8 mouse cellular contexts compared by ENCODE assay signal in the genomic region with DNA sequence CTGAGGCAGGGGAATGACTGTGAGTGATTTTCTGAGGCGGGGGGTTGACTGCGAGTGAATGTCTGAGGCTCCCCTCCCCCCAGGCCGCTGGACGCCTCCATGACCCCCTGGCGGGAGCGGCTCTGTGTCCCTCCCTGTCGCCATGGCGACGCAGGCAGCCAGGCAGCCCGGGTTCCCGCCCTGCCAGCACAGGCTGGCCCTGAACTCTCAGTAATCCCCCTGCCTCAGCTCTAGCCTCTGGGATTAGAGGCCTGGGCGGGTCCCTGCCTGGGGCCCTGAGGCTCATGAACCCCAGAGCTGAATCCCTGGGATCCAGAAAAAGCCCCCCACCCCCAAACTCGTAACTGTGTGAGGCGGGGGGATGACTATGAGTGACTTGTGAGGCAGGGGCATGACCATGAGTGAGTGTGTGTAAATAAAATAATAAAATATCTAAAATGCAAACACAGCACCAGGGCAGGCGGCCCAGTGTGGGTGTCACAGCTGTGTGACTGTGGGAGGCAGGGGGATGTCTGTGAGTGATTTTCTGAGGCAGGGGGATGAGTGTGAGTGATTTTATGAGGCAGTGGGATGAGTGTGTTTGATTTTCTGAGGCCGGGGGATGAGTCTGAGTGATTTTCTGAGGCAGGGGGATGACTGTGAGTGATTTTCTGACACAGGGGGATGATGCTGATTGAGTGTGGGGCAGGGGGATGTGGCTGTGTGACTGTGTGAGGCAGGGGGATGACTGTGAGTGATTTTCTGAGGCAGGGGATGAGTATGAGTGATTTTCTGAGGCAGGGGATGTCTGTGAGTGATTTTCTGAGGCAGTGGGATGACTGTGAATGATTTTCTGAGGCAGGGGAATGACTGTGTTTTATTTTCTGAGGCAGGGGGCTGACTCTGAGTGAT. TPM values are rescaled to one million over a fixed set of nuclear protein-coding genes. Genes with fewer than 3 reads are reported as not detected.
DNase-seq lines count a peak whose midpoint lies in the region; ATAC-seq and TF ChIP-seq lines count a peak whose summit lies in the region.
"Not testable (repeated sequence)": the region's sequence is repeated elsewhere in the genome, so short reads cannot be mapped to it uniquely, and the experiment has no call there.

No protein-coding gene starts in this region.

- H3K36me3 ChIP-seq in hindbrain, embryonic 14.5 days (replicated peaks; ENCODE audit: control insufficient read depth, insufficient read depth); limb, embryonic 14.5 days (ENCODE audit: control insufficient read depth, insufficient read depth, low read length): not testable (repeated sequence)

- H3K27ac ChIP-seq in hindbrain, embryonic 14.5 days; limb, embryonic 14.5 days (replicated peaks; ENCODE audit: low read depth, low read length): not testable (repeated sequence)

- H3K27me3 ChIP-seq in Patski; hindbrain, embryonic 14.5 days (ENCODE audit: control insufficient read depth, insufficient read depth, low read length); limb, embryonic 14.5 days (ENCODE audit: control insufficient read depth, insufficient read depth, low read length): not testable (repeated sequence)

- not testable (repeated sequence) for TF ChIP-seq CTCF in Patski (IDR thresholded peaks at IDR 0.05)

- POLR2A ChIA-PET in Patski (lab: Charles Lee), result not testable (repeated sequence)

- CTCF ChIA-PET in Patski (lab: Charles Lee), result not testable (repeated sequence)

- peaks cover 21% of the 10 kb centered on the region for H3K9me3 ChIP-seq in hindbrain, embryonic 14.5 days (ENCODE audit: control insufficient read depth, low read length)
- H3K9me3 ChIP-seq in limb, embryonic 14.5 days (ENCODE audit: control insufficient read depth, low read length), result peaks cover 20% of the 10 kb centered on the region

- not testable (repeated sequence) for H3K4me2 ChIP-seq in hindbrain, embryonic 14.5 days (replicated peaks); limb, embryonic 14.5 days (replicated peaks; ENCODE audit: low read depth, low read length, severe bottlenecking)

- not testable (repeated sequence) for H3K4me3 ChIP-seq in hindbrain, embryonic 14.5 days (replicated peaks; ENCODE audit: low read length); limb, embryonic 14.5 days (replicated peaks; ENCODE audit: low read length)

- DNase-seq in Patski (ENCODE audit: low read depth, low spot score), result not testable (repeated sequence)
- DNase-seq in hindbrain, embryonic 14.5 days (ENCODE audit: low spot score), result peak; percentile 58
- peak; percentile 66 for DNase-seq in limb, embryonic 14.5 days (ENCODE audit: low spot score)
- peak; percentile 87 for DNase-seq in mesoderm, embryonic 11.5 days (ENCODE audit: low read depth, low spot score)
- peak; percentile 73 for DNase-seq in retina, postnatal 7 days (ENCODE audit: low read depth, low spot score)
- DNase-seq in urinary bladder, postnatal 14 days (ENCODE audit: low spot score), result peak; percentile 41

- not testable (repeated sequence) for H3K4me1 ChIP-seq in hindbrain, embryonic 14.5 days (replicated peaks; ENCODE audit: control insufficient read depth, insufficient read depth, low read length); limb, embryonic 14.5 days (ENCODE audit: control insufficient read depth, insufficient read depth, low read length)

- ATAC-seq in Patski, result peak; percentile 42
- peak; percentile 36 for ATAC-seq in common myeloid progenitor, adult 5-6 weeks (replicated peaks; ENCODE audit: low read depth, poor library complexity, severe bottlenecking)
- peak; percentile 71 for ATAC-seq in frontal cortex, adult (ENCODE audit: low TSS enrichment)
- ATAC-seq in hindbrain, embryonic 14.5 days (ENCODE audit: low FRiP score), result peak; percentile 91
- ATAC-seq in limb, embryonic 14.5 days (ENCODE audit: low FRiP score, low read depth), result peak; percentile 83

- TF ChIP-seq POLR2A in limb, embryonic 14.5 days (IDR thresholded peaks at IDR 0.05; ENCODE audit: borderline replicate concordance, extremely low read depth, insufficient read depth, insufficient read length), result not testable (repeated sequence)

- in situ Hi-C loops in Patski (cut with MboI; ENCODE audit: low pct_unique_long_range_greater_than_20kb), result not testable (repeated sequence)

- WGBS in hindbrain, embryonic 14.5 days, result 69% methylated on average over 14 of the region's 16 CpGs
- WGBS in limb, embryonic 14.5 days, result 72% methylated on average over 14 of the region's 16 CpGs

- not testable (repeated sequence) for H3K9ac ChIP-seq in hindbrain, embryonic 14.5 days; limb, embryonic 14.5 days (ENCODE audit: low read depth, low read length, severe bottlenecking)

RNA-seq across cellular contexts. Expression of gene Ccl28, which starts 27.1 kb away (rescaled TPM):
- 0.03 TPM for polyA plus RNA-seq in Patski (2021)
- 0.46 TPM in 1 of 2 replicates, not detected in the other for total RNA-seq in common myeloid progenitor, adult 5-6 weeks (2017)
- 0.40 and 0.53 TPM in 2 replicates for polyA plus RNA-seq in hindbrain, embryonic 14.5 days (2014; fragmentation: Nextera tagmentation; extraction: Ambion mirVana)
- polyA plus RNA-seq in limb, embryonic 14.5 days (2012; rRNA removed), result 0.18 and 0.23 TPM in 2 replicates
- polyA plus RNA-seq in limb, embryonic 14.5 days (2014; fragmentation: Nextera tagmentation; extraction: Ambion mirVana), result 0.07 TPM in 1 of 2 replicates, not detected in the other

Comparison
In these comparisons a context has a peak if more than half of its experiments do, and no peak if none do; other contexts are left out.
1. ATAC-seq: peak in every context shown above with its lines; median percentile 91 in hindbrain, embryonic 14.5 days; 83 in limb, embryonic 14.5 days; 71 in frontal cortex, adult; 42 in Patski; 36 in common myeloid progenitor, adult 5-6 weeks.